Mouse (Mus musculus) right cerebral cortex, postnatal 10 days (tissue): ENCODE data around the gene Map3k12.
A peak's percentile ranks its signal among the peaks of the same experiment; 100 is the strongest.

Experiments used
- DNase-seq, 2 experiments: peaks; one replicate each; pipeline ENCODE4 v3.0.0; 2021; ENCODE audit warnings: low spot score in 2 of 2

Gene Map3k12

GRCm38 (mm10) chr15:102516728-102517404 lies at the start of gene Map3k12:
Gene Map3k12 (minus strand): TSS chr15:102517064.
- peak; percentile 87 to 88 for DNase-seq

- DNase-seq = no peak
These were observed 46.8 kb upstream of the Map3k12 start for GRCm38 (mm10) chr15:102563681-102564080.

GRCm38 (mm10) chr15:102563061-102563460 lies 46.2 kb upstream of the Map3k12 start:
- no peak for DNase-seq

GRCm38 (mm10) chr15:102562491-102562890 lies 45.6 kb upstream of the Map3k12 start:
- DNase-seq = no peak

GRCm38 (mm10) chr15:102557580-102557979 lies 40.7 kb upstream of the Map3k12 start:
- DNase-seq = no peak

GRCm38 (mm10) chr15:102555581-102555980 lies 38.7 kb upstream of the Map3k12 start:
- no peak for DNase-seq

- DNase-seq = no peak
These were observed 35.7 kb upstream of the Map3k12 start for GRCm38 (mm10) chr15:102552599-102552998.

GRCm38 (mm10) chr15:102547478-102547877 lies 30.6 kb upstream of the Map3k12 start:
- no peak for DNase-seq

GRCm38 (mm10) chr15:102546677-102547427 lies 30.0 kb upstream of the Map3k12 start:
- DNase-seq = peak; percentile 87 to 91

GRCm38 (mm10) chr15:102546246-102546645 lies 29.4 kb upstream of the Map3k12 start:
- DNase-seq = no peak

- no peak for DNase-seq
These were observed 27.9 kb upstream of the Map3k12 start for GRCm38 (mm10) chr15:102544801-102545200.

- no peak for DNase-seq
These were observed 17.1 kb upstream of the Map3k12 start for GRCm38 (mm10) chr15:102533926-102534325.

- DNase-seq = no peak
These were observed 15.4 kb upstream of the Map3k12 start for GRCm38 (mm10) chr15:102532106-102532900.

GRCm38 (mm10) chr15:102531586-102531985 lies 14.7 kb upstream of the Map3k12 start:
- no peak for DNase-seq

GRCm38 (mm10) chr15:102530566-102530965 lies 13.7 kb upstream of the Map3k12 start:
- no peak for DNase-seq

- no peak for DNase-seq
These were observed 11.5 kb upstream of the Map3k12 start for GRCm38 (mm10) chr15:102528396-102528795.

- peak in 1 of 2 experiments; percentile 13 for DNase-seq
These were observed 11.1 kb upstream of the Map3k12 start for GRCm38 (mm10) chr15:102527936-102528335.

GRCm38 (mm10) chr15:102526111-102527002 lies 9.5 kb upstream of the Map3k12 start:
- DNase-seq = peak in 1 of 2 experiments; percentile 9

GRCm38 (mm10) chr15:102524892-102525485 lies 8.1 kb upstream of the Map3k12 start, which contains the start of gene Npff:
Gene Npff (minus strand): TSS chr15:102524942.
- DNase-seq = peak; percentile 81 to 85

GRCm38 (mm10) chr15:102521480-102521879 lies 4.6 kb upstream of the Map3k12 start:
- peak in 1 of 2 experiments; percentile 22 for DNase-seq

GRCm38 (mm10) chr15:102520416-102520815 lies 3.6 kb upstream of the Map3k12 start:
- peak in 1 of 2 experiments; percentile 31 for DNase-seq
